Comparison of ENCODE assay signal across 8 mouse cellular contexts in genomic region chr15:102235371-102236027, GRCm38 (mm10). TPM values are rescaled to one million over a fixed set of nuclear protein-coding genes. Genes with fewer than 3 reads are reported as not detected.
DNase-seq lines count a peak whose midpoint lies in the region; ATAC-seq and TF ChIP-seq lines count a peak whose summit lies in the region.

No protein-coding gene starts in this region.

- TF ChIP-seq CTCF in hindbrain, postnatal 0 days (IDR thresholded peaks at IDR 0.05; ENCODE audit: low read depth), result no peak
- TF ChIP-seq CTCF in lung, embryonic 14.5 days (IDR thresholded peaks at IDR 0.05; ENCODE audit: low read depth), result no peak

- peaks cover 48% of the 10 kb centered on the region for H3K4me1 ChIP-seq in hindbrain, embryonic 10.5 days (replicated peaks)
- H3K4me1 ChIP-seq in hindbrain, postnatal 0 days (ENCODE audit: insufficient read depth, low read length), result no peaks in the 10 kb centered on the region
- H3K4me1 ChIP-seq in intestine, embryonic 14.5 days (replicated peaks; ENCODE audit: control insufficient read depth, insufficient read depth, low read length), result peaks cover 20% of the 10 kb centered on the region
- H3K4me1 ChIP-seq in lung, embryonic 14.5 days (ENCODE audit: insufficient read depth), result 0 out of 2 replicates have a peak, but pooled peaks cover 4% of the 10 kb centered on the region

- ATAC-seq in hindbrain, postnatal 0 days, result no peak
- peak; percentile 78 for ATAC-seq in intestine, embryonic 14.5 days (replicated peaks; ENCODE audit: low FRiP score, low TSS enrichment, low read depth)
- peak; percentile 39 for ATAC-seq in lung, embryonic 14.5 days (ENCODE audit: insufficient read depth)
- ATAC-seq in megakaryocyte progenitor cell, adult 5-6 weeks (replicated peaks; ENCODE audit: poor library complexity), result no peak

- peak overlapping the region; percentile 79 for H3K27ac ChIP-seq in hindbrain, embryonic 10.5 days
- no peak overlapping the region for H3K27ac ChIP-seq in hindbrain, postnatal 0 days
- H3K27ac ChIP-seq in intestine, embryonic 14.5 days (ENCODE audit: low read depth), result 0 out of 2 replicates have a peak overlapping the region, but pooled peaks have one; percentile 59
- peak overlapping the region; percentile 46; the same call in 1 of the 2 replicates for H3K27ac ChIP-seq in lung, embryonic 14.5 days (ENCODE audit: low read depth)

- 0 out of 2 replicates have a peak, but pooled peaks cover 9% of the 10 kb centered on the region for H3K36me3 ChIP-seq in hindbrain, embryonic 10.5 days
- peaks cover 2% of the 10 kb centered on the region; the same call in 1 of the 2 replicates for H3K36me3 ChIP-seq in hindbrain, postnatal 0 days (ENCODE audit: insufficient read depth, low read length)
- H3K36me3 ChIP-seq in intestine, embryonic 14.5 days (ENCODE audit: control insufficient read depth, insufficient read depth, low read length), result peaks cover 28% of the 10 kb centered on the region
- peaks cover 55% of the 10 kb centered on the region for H3K36me3 ChIP-seq in lung, embryonic 14.5 days (ENCODE audit: insufficient read depth)

- DNase-seq in hindbrain, embryonic 10.5 days (ENCODE audit: low spot score), result no peak
- DNase-seq in hindbrain, postnatal 0 days (ENCODE audit: low spot score), result no peak
- peak; percentile 86 for DNase-seq in ZHBTc4 (ENCODE audit: low read depth, low spot score)
- peak; percentile 73 for DNase-seq in intestine, embryonic 14.5 days (ENCODE audit: low spot score)
- DNase-seq in lung, embryonic 14.5 days, result peak; percentile 51
- DNase-seq in right cerebral cortex, postnatal 36 days (ENCODE audit: low spot score in 2 of 2), result no peak
- DNase-seq in left cerebral cortex, adult 18-20 months (ENCODE audit: low spot score in 2 of 2), result no peak

- H3K27me3 ChIP-seq in hindbrain, embryonic 10.5 days (ENCODE audit: insufficient read depth, poor library complexity, severe bottlenecking), result peaks cover 8% of the 10 kb centered on the region
- H3K27me3 ChIP-seq in hindbrain, postnatal 0 days (ENCODE audit: insufficient read depth, low read length), result no peaks in the 10 kb centered on the region
- no peaks in the 10 kb centered on the region for H3K27me3 ChIP-seq in intestine, embryonic 14.5 days (replicated peaks; ENCODE audit: control insufficient read depth, insufficient read depth, low read length)
- no peaks in the 10 kb centered on the region for H3K27me3 ChIP-seq in lung, embryonic 14.5 days (ENCODE audit: insufficient read depth, low read length)

- WGBS in hindbrain, embryonic 10.5 days, result 45% methylated on average over 21 of the region's 21 CpGs
- 32% methylated on average over 21 of the region's 21 CpGs for WGBS in hindbrain, postnatal 0 days
- WGBS in intestine, embryonic 14.5 days, result 15% methylated on average over 18 of the region's 21 CpGs
- WGBS in lung, embryonic 14.5 days, result 24% methylated on average over 21 of the region's 21 CpGs

- H3K9me3 ChIP-seq in hindbrain, embryonic 10.5 days, result no peaks in the 10 kb centered on the region
- H3K9me3 ChIP-seq in hindbrain, postnatal 0 days (ENCODE audit: low read length), result no peaks in the 10 kb centered on the region
- no peaks in the 10 kb centered on the region for H3K9me3 ChIP-seq in intestine, embryonic 14.5 days (ENCODE audit: control insufficient read depth, low read length)
- no peaks in the 10 kb centered on the region for H3K9me3 ChIP-seq in lung, embryonic 14.5 days (ENCODE audit: low read depth, low read length)

- H3K4me2 ChIP-seq in hindbrain, postnatal 0 days (ENCODE audit: low read depth, low read length), result no peak overlapping the region
- H3K4me2 ChIP-seq in intestine, embryonic 14.5 days (ENCODE audit: low read length), result peak overlapping the region; percentile 39
- H3K4me2 ChIP-seq in lung, embryonic 14.5 days, result peak overlapping the region; percentile 33; the same call in 1 of the 2 replicates

- H3K9ac ChIP-seq in hindbrain, postnatal 0 days (replicated peaks; ENCODE audit: low read length), result no peak overlapping the region
- 0 out of 2 replicates have a peak overlapping the region, but pooled peaks have one; percentile 16 for H3K9ac ChIP-seq in intestine, embryonic 14.5 days (ENCODE audit: low read length)
- H3K9ac ChIP-seq in lung, embryonic 14.5 days, result peak overlapping the region; percentile 32; the same call in 1 of the 2 replicates

- H3K4me3 ChIP-seq in hindbrain, embryonic 10.5 days, result no peak overlapping the region
- H3K4me3 ChIP-seq in hindbrain, postnatal 0 days (ENCODE audit: low read length), result no peak overlapping the region
- H3K4me3 ChIP-seq in intestine, embryonic 14.5 days (ENCODE audit: low read depth, low read length), result 0 out of 2 replicates have a peak overlapping the region, but pooled peaks have one; percentile 4
- no peak overlapping the region for H3K4me3 ChIP-seq in lung, embryonic 14.5 days (ENCODE audit: low read depth, low read length)

RNA-seq across cellular contexts. Expression of gene Itgb7, which starts 3.8 kb away (rescaled TPM):
- polyA plus RNA-seq in hindbrain, embryonic 10.5 days (2016; fragmentation: Nextera tagmentation; extraction: Ambion mirVana), result 0.31 and 0.90 TPM in 2 replicates
- 0.40 and 1.2 TPM in 2 replicates for total RNA-seq in hindbrain, postnatal 0 days (2014; rRNA removed)
- 1.3 and 2.1 TPM in 2 replicates for polyA plus RNA-seq in hindbrain, postnatal 0 days (2015; fragmentation: Nextera tagmentation; extraction: Ambion mirVana)
- polyA plus RNA-seq in intestine, embryonic 14.5 days (2014; fragmentation: Nextera tagmentation; extraction: Ambion mirVana), result 13.3 and 13.5 TPM in 2 replicates
- polyA plus RNA-seq in lung, embryonic 14.5 days (2014; fragmentation: Nextera tagmentation; extraction: Ambion mirVana), result 1.4 and 2.6 TPM in 2 replicates
- total RNA-seq in megakaryocyte progenitor cell, adult 5-6 weeks (2015), result 26.6 and 29.2 TPM in 2 replicates
- total RNA-seq in megakaryocyte progenitor cell, adult 5-6 weeks (2017), result 36.7 and 44.6 TPM in 2 replicates
- 1 to 10 TPM in 1 of 2 experiments, under 1 TPM in 1; 0.91 to 1.1 TPM for total RNA-seq in left cerebral cortex, adult 18-20 months (2021)

RNA-seq across cellular contexts. Expression of gene Rarg, which starts 21.8 kb away (rescaled TPM):
- 22.1 and 24.5 TPM in 2 replicates for polyA plus RNA-seq in hindbrain, embryonic 10.5 days (2016; fragmentation: Nextera tagmentation; extraction: Ambion mirVana)
- total RNA-seq in hindbrain, postnatal 0 days (2014; rRNA removed), result 8.8 and 11.4 TPM in 2 replicates
- polyA plus RNA-seq in hindbrain, postnatal 0 days (2015; fragmentation: Nextera tagmentation; extraction: Ambion mirVana), result 3.8 and 4.4 TPM in 2 replicates
- 16.4 and 17.1 TPM in 2 replicates for polyA plus RNA-seq in intestine, embryonic 14.5 days (2014; fragmentation: Nextera tagmentation; extraction: Ambion mirVana)
- 38.5 and 38.7 TPM in 2 replicates for polyA plus RNA-seq in lung, embryonic 14.5 days (2014; fragmentation: Nextera tagmentation; extraction: Ambion mirVana)
- 4.1 and 4.8 TPM in 2 replicates for total RNA-seq in megakaryocyte progenitor cell, adult 5-6 weeks (2015)
- total RNA-seq in megakaryocyte progenitor cell, adult 5-6 weeks (2017), result 3.9 and 4.2 TPM in 2 replicates
- 10 to 100 TPM; 12.8 to 15.7 TPM for total RNA-seq in left cerebral cortex, adult 18-20 months (2021)

RNA-seq across cellular contexts. Expression of gene Csad, which starts 31.0 kb away (rescaled TPM):
- 34.0 and 35.5 TPM in 2 replicates for polyA plus RNA-seq in hindbrain, embryonic 10.5 days (2016; fragmentation: Nextera tagmentation; extraction: Ambion mirVana)
- 56.9 and 67.2 TPM in 2 replicates for total RNA-seq in hindbrain, postnatal 0 days (2014; rRNA removed)
- 41.8 and 43.1 TPM in 2 replicates for polyA plus RNA-seq in hindbrain, postnatal 0 days (2015; fragmentation: Nextera tagmentation; extraction: Ambion mirVana)
- polyA plus RNA-seq in intestine, embryonic 14.5 days (2014; fragmentation: Nextera tagmentation; extraction: Ambion mirVana), result 52.3 and 53.6 TPM in 2 replicates
- polyA plus RNA-seq in lung, embryonic 14.5 days (2014; fragmentation: Nextera tagmentation; extraction: Ambion mirVana), result 59.1 and 68.1 TPM in 2 replicates
- 6.3 and 10.2 TPM in 2 replicates for total RNA-seq in megakaryocyte progenitor cell, adult 5-6 weeks (2015)
- 6.4 and 8.1 TPM in 2 replicates for total RNA-seq in megakaryocyte progenitor cell, adult 5-6 weeks (2017)
- 10 to 100 TPM; 28.5 to 30.6 TPM for total RNA-seq in left cerebral cortex, adult 18-20 months (2021)

RNA-seq across cellular contexts. Expression of gene Zfp740, which starts 32.5 kb away (rescaled TPM):
- 61.8 and 67.1 TPM in 2 replicates for polyA plus RNA-seq in hindbrain, embryonic 10.5 days (2016; fragmentation: Nextera tagmentation; extraction: Ambion mirVana)
- 49.5 and 61.0 TPM in 2 replicates for total RNA-seq in hindbrain, postnatal 0 days (2014; rRNA removed)
- 33.8 and 37.7 TPM in 2 replicates for polyA plus RNA-seq in hindbrain, postnatal 0 days (2015; fragmentation: Nextera tagmentation; extraction: Ambion mirVana)
- 47.0 and 55.3 TPM in 2 replicates for polyA plus RNA-seq in intestine, embryonic 14.5 days (2014; fragmentation: Nextera tagmentation; extraction: Ambion mirVana)
- 60.4 and 64.1 TPM in 2 replicates for polyA plus RNA-seq in lung, embryonic 14.5 days (2014; fragmentation: Nextera tagmentation; extraction: Ambion mirVana)
- total RNA-seq in megakaryocyte progenitor cell, adult 5-6 weeks (2015), result 19.7 and 28.7 TPM in 2 replicates
- total RNA-seq in megakaryocyte progenitor cell, adult 5-6 weeks (2017), result 28.3 and 29.5 TPM in 2 replicates
- 10 to 100 TPM; 71.0 to 71.7 TPM for total RNA-seq in left cerebral cortex, adult 18-20 months (2021)

RNA-seq across cellular contexts. Expression of gene Gm9918, which starts 34.9 kb away (rescaled TPM):
- polyA plus RNA-seq in hindbrain, embryonic 10.5 days (2016; fragmentation: Nextera tagmentation; extraction: Ambion mirVana), result 0.26 and 0.35 TPM in 2 replicates
- not detected in 2 replicates for total RNA-seq in hindbrain, postnatal 0 days (2014; rRNA removed)
- polyA plus RNA-seq in hindbrain, postnatal 0 days (2015; fragmentation: Nextera tagmentation; extraction: Ambion mirVana), result 0.06 TPM in 1 of 2 replicates, not detected in the other
- polyA plus RNA-seq in intestine, embryonic 14.5 days (2014; fragmentation: Nextera tagmentation; extraction: Ambion mirVana), result 0.11 and 0.19 TPM in 2 replicates
- 0.38 and 0.82 TPM in 2 replicates for polyA plus RNA-seq in lung, embryonic 14.5 days (2014; fragmentation: Nextera tagmentation; extraction: Ambion mirVana)
- not detected in 2 replicates for total RNA-seq in megakaryocyte progenitor cell, adult 5-6 weeks (2015)
- total RNA-seq in megakaryocyte progenitor cell, adult 5-6 weeks (2017), result not detected in 2 replicates
- total RNA-seq in left cerebral cortex, adult 18-20 months (2021), result not detected

Comparison
In these comparisons a context has a peak if more than half of its experiments do, and no peak if none do; other contexts are left out.
1. DNase-seq: peak in ZHBTc4 (single experiment), intestine, embryonic 14.5 days (single experiment) and lung, embryonic 14.5 days (single experiment); none in hindbrain, embryonic 10.5 days (single experiment), hindbrain, postnatal 0 days (single experiment), right cerebral cortex, postnatal 36 days (0 of 2) and left cerebral cortex, adult 18-20 months (0 of 2).
2. ATAC-seq: peak in intestine, embryonic 14.5 days (single experiment) and lung, embryonic 14.5 days (single experiment); none in hindbrain, postnatal 0 days (single experiment) and megakaryocyte progenitor cell, adult 5-6 weeks (single experiment).